Mouse (Mus musculus): ENCODE measurements around the gene Smok3b. TPM values are rescaled to one million over a fixed set of nuclear protein-coding genes. Genes with fewer than 3 reads are reported as not detected.

Smok3b gene
- not detected for polyA plus RNA-seq (2014; fragmentation: Illumina TruSeq; extraction: RNeasy Lipid Tissue Mini Kit (QIAGEN cat#74804); ENCODE audit: low replicate concordance)

DNA sequence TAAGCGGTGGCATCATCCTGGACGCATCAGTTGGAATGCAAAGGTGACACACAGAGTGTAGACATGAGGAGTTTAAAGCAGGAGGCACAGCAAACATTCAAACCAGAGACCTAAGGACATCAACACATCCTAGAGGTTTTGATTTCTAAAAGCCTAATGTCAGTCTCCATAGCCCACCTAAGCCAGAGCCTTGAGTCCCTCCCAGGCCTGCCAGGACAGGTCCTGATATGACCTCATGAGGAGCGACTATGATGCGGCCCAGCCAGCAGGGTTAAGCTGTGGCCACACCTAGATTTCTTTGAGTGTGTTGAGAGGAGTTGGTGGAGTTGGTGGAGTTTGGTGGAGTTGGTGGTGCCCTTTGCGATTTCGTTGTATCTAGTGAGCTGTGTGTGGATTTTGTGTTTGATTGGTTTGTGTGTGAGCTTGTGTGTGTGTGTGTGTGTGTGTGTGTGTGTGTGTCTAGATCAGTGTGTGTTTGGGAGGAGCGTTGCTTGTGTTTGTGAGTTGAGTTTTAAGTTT, at the start of gene Smok3b, which contains the start of gene Smok3a:
Smok3b (plus strand) TSS at position 469 of the 519 bp plus-strand sequence.
Smok3a (plus strand) TSS at position 301 of the 519 bp plus-strand sequence.

GRCm38 (mm10) chr5:137981300-137981699, 39.9 kb upstream of the Smok3b start, which contains the start of gene Azgp1:
Gene Azgp1, plus strand, starts transcription at chr5:137981520.

DNA sequence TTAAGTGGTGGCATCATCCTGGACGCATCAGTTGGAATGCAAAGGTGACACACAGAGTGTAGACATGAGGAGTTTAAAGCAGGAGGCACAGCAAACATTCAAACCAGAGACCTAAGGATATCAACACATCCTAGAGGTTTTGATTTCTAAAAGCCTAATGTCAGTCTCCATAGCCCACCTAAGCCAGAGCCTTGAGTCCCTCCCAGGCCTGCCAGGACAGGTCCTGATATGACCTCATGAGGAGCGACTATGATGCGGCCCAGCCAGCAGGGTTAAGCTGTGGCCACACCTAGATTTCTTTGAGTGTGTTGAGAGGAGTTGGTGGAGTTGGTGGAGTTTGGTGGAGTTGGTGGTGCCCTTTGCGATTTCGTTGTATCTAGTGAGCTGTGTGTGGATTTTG, 31.7 kb downstream of the Smok3b start, which contains the start of gene Smok3c:
Smok3c (plus strand) TSS at position 301 of the 400 bp plus-strand sequence.

DNA sequence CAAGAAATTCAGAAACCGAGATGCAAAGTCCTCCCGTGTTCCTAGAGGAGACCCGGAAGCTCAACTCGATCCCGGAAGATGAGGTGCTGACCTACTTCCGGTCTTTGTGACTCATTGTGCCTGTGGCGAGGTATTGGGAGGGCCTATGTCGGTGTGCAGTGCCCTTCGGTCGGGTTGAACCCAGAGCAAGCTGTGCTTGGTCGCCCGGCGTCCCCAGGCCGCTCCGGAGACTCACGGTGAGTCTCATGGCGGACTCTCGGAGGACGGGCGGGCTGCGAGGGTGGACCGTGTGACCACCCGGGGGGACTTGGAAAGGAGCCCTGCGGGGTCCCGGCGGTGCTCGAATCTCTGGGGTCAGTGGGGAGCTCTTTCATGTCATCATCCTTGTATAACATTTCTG, 63.8 kb downstream of the Smok3b start, which contains the start of gene Zkscan1:
Zkscan1 (plus strand) TSS at position 89 of the 400 bp plus-strand sequence.

Other genes starting within 250 kb of the Smok3b start
- gene Ppp1r35, start 242.6 kb upstream of the Smok3b start, polyA plus RNA-seq (2014; fragmentation: Illumina TruSeq; extraction: RNeasy Lipid Tissue Mini Kit (QIAGEN cat#74804); ENCODE audit: low replicate concordance), result not detected
- gene Mepce, start 233.8 kb upstream of the Smok3b start, polyA plus RNA-seq (2014; fragmentation: Illumina TruSeq; extraction: RNeasy Lipid Tissue Mini Kit (QIAGEN cat#74804); ENCODE audit: low replicate concordance), result 6.3 TPM
- 2.7 TPM for gene Zcwpw1, start 233.6 kb upstream of the Smok3b start, polyA plus RNA-seq (2014; fragmentation: Illumina TruSeq; extraction: RNeasy Lipid Tissue Mini Kit (QIAGEN cat#74804); ENCODE audit: low replicate concordance)
- 4.7 TPM for gene Pilra, start 185.1 kb upstream of the Smok3b start, polyA plus RNA-seq (2014; fragmentation: Illumina TruSeq; extraction: RNeasy Lipid Tissue Mini Kit (QIAGEN cat#74804); ENCODE audit: low replicate concordance)
- 8.6 TPM for gene Pilrb1, start 163.3 kb upstream of the Smok3b start, polyA plus RNA-seq (2014; fragmentation: Illumina TruSeq; extraction: RNeasy Lipid Tissue Mini Kit (QIAGEN cat#74804); ENCODE audit: low replicate concordance)
- gene Pilrb2, start 149.6 kb upstream of the Smok3b start, polyA plus RNA-seq (2014; fragmentation: Illumina TruSeq; extraction: RNeasy Lipid Tissue Mini Kit (QIAGEN cat#74804); ENCODE audit: low replicate concordance), result 6.1 TPM
- gene Cyp3a13, start 99.8 kb upstream of the Smok3b start, polyA plus RNA-seq (2014; fragmentation: Illumina TruSeq; extraction: RNeasy Lipid Tissue Mini Kit (QIAGEN cat#74804); ENCODE audit: low replicate concordance), result 3,790 TPM
- 0.45 TPM for gene Gjc3, start 58.3 kb upstream of the Smok3b start, polyA plus RNA-seq (2014; fragmentation: Illumina TruSeq; extraction: RNeasy Lipid Tissue Mini Kit (QIAGEN cat#74804); ENCODE audit: low replicate concordance)
- 0.37 TPM for gene Azgp1, start 39.9 kb upstream of the Smok3b start, polyA plus RNA-seq (2014; fragmentation: Illumina TruSeq; extraction: RNeasy Lipid Tissue Mini Kit (QIAGEN cat#74804); ENCODE audit: low replicate concordance)
- not detected for gene Smok3a, start 168 bp upstream of the Smok3b start, polyA plus RNA-seq (2014; fragmentation: Illumina TruSeq; extraction: RNeasy Lipid Tissue Mini Kit (QIAGEN cat#74804); ENCODE audit: low replicate concordance)
- not detected for gene Smok3c, start 31.8 kb downstream of the Smok3b start, polyA plus RNA-seq (2014; fragmentation: Illumina TruSeq; extraction: RNeasy Lipid Tissue Mini Kit (QIAGEN cat#74804); ENCODE audit: low replicate concordance)
- 27.6 TPM for gene Zkscan1, start 63.7 kb downstream of the Smok3b start, polyA plus RNA-seq (2014; fragmentation: Illumina TruSeq; extraction: RNeasy Lipid Tissue Mini Kit (QIAGEN cat#74804); ENCODE audit: low replicate concordance)
- 7.8 TPM for gene Zscan21, start 95.5 kb downstream of the Smok3b start, polyA plus RNA-seq (2014; fragmentation: Illumina TruSeq; extraction: RNeasy Lipid Tissue Mini Kit (QIAGEN cat#74804); ENCODE audit: low replicate concordance)
- 8.9 TPM for gene Zfp113, start 134.3 kb downstream of the Smok3b start, polyA plus RNA-seq (2014; fragmentation: Illumina TruSeq; extraction: RNeasy Lipid Tissue Mini Kit (QIAGEN cat#74804); ENCODE audit: low replicate concordance)
- 35.3 TPM for gene Cops6, start 139.6 kb downstream of the Smok3b start, polyA plus RNA-seq (2014; fragmentation: Illumina TruSeq; extraction: RNeasy Lipid Tissue Mini Kit (QIAGEN cat#74804); ENCODE audit: low replicate concordance)
- 4.4 TPM for gene Ap4m1, start 150.6 kb downstream of the Smok3b start, polyA plus RNA-seq (2014; fragmentation: Illumina TruSeq; extraction: RNeasy Lipid Tissue Mini Kit (QIAGEN cat#74804); ENCODE audit: low replicate concordance)
- 7.4 TPM for gene Mcm7, start 151.0 kb downstream of the Smok3b start, polyA plus RNA-seq (2014; fragmentation: Illumina TruSeq; extraction: RNeasy Lipid Tissue Mini Kit (QIAGEN cat#74804); ENCODE audit: low replicate concordance)
- gene Taf6, start 166.0 kb downstream of the Smok3b start, polyA plus RNA-seq (2014; fragmentation: Illumina TruSeq; extraction: RNeasy Lipid Tissue Mini Kit (QIAGEN cat#74804); ENCODE audit: low replicate concordance), result 2.5 TPM
- gene Cnpy4, start 166.1 kb downstream of the Smok3b start, polyA plus RNA-seq (2014; fragmentation: Illumina TruSeq; extraction: RNeasy Lipid Tissue Mini Kit (QIAGEN cat#74804); ENCODE audit: low replicate concordance), result 6.1 TPM
- 0.33 TPM for gene Mblac1, start 172.9 kb downstream of the Smok3b start, polyA plus RNA-seq (2014; fragmentation: Illumina TruSeq; extraction: RNeasy Lipid Tissue Mini Kit (QIAGEN cat#74804); ENCODE audit: low replicate concordance)
- 0.30 TPM for gene Nxpe5, start 204.5 kb downstream of the Smok3b start, polyA plus RNA-seq (2014; fragmentation: Illumina TruSeq; extraction: RNeasy Lipid Tissue Mini Kit (QIAGEN cat#74804); ENCODE audit: low replicate concordance)
- gene Lamtor4, start 234.1 kb downstream of the Smok3b start, polyA plus RNA-seq (2014; fragmentation: Illumina TruSeq; extraction: RNeasy Lipid Tissue Mini Kit (QIAGEN cat#74804); ENCODE audit: low replicate concordance), result 0.71 TPM
- gene BC037034, start 242.6 kb downstream of the Smok3b start, polyA plus RNA-seq (2014; fragmentation: Illumina TruSeq; extraction: RNeasy Lipid Tissue Mini Kit (QIAGEN cat#74804); ENCODE audit: low replicate concordance), result 1.8 TPM